Mouse (Mus musculus) adrenal gland, postnatal 36 days (tissue): ENCODE measurements around the gene Setd2. TPM values are rescaled to one million over a fixed set of nuclear protein-coding genes. Genes with fewer than 3 reads are reported as not detected.

ENCODE experiments used
- DNase-seq, 2 experiments: peaks; one replicate each; pipeline ENCODE4 v3.0.0; 2021; ENCODE audit warnings: mixed read lengths in 1 of 2
- total RNA-seq, 2 experiments: library from RNA; stranded (reverse); gene quantifications; 2 replicates each; pipeline ENCODE4 v1.2.3; 2021

The Setd2 gene
- total RNA-seq, 2 experiments from 2014 or later: 66.1 to 71.4 TPM

DNA sequence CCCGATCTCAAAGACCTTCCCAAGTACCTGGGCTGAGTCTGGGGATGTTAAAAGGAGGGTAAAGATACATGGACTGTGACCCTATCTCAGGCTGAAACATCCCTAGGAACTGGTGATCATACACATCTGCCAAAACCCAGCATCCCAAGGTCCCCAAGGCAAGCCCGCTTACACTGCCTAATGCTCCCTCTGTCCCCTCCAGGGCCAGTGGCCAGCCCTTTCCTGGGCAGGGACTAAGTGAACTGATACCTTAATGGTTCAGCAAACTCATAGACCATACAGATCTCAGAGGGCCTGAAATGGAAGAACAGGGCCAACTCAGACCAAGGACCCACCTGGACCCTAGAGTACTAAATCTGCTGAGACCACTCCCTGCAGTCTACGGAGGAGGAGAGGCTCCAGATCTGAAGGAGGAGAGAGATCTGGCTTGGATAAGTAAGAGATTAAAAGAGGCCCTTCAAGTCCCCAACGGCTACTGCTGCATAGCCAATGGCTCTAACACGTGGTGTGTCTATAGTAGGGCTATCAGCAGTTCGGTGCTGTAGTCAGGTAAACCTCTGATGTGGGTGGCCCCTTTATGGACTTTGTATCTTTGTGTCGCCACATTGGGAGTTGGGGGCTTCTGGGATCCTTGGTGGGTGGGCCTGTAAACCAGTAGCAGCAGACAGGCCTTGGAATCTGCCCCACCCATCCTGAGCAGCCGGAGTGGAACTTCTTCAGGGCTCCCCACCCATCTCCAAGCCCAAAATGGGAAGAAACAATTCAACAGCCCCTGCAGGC, 91.2 kb downstream of the Setd2 start:
- DNase-seq: no peak

DNA sequence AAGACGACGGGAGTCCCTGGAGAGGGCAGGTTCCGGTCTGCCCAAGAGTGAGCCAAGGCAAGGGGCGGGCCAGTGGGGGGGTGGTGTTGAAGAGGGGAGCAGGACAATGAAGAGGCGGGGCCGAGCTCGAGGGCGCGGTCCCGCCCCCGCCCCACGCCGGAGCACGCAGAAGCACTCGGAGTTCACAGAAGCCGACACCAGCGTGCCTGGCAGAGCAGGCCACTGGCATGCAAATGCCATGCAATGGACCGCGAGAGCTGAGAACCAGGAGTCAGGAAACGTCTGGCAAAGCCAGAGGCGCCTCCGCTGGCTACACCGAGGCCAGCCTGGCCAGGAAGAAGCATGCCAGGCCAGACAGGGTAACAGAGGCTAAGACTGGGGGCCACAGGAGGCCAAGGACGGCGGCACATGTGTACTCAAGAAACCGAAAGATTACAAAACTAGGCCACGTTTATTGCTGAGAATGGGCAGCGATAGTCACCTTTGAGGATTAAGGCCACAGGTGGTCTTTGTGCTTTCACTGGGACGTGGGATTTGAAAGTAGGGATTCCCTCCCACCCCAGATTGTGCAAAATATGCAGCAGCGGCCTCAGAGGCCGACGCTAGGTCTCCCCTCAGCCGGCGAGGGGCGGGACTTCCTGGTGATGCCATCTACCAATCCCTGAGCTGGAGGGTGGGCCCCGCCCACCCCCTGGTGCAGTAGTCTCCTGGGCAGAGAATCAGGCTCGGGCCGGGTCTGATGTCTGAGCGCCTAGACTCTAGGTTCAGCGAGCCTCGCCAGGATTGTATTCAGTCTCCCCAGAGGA, 92.2 kb downstream of the Setd2 start, which contains the start of gene Nradd:
Gene Nradd (minus strand): TSS at position 92 of the 806 bp plus-strand sequence.
- DNase-seq: peak; percentile 94 to 96

GRCm38 (mm10) chr9:110625350-110625908, 93.0 kb downstream of the Setd2 start:
- DNase-seq: no peak

DNA sequence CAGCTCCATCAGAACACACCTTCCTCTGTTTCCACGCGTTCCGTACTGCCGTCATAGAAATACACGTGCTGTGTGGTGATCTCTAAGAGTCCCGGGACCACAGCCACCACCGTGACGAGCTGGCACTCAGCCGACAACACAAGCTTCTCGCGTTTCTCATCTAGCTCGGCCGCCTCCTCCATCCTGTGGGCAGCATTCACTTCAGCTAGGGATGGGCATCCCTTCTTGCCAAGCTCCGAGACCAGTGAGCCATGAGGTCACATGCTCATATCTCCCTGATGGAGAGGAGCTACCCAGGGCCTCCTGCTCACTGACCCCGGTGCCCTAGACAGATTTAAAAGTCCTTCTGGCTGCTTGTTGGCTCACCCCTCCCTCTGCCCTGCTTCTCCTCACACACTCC, 97.8 kb downstream of the Setd2 start:
- DNase-seq: no peak

- peak; percentile 74 to 85 for DNase-seq
Measured at GRCm38 (mm10) chr9:110631191-110631590, 98.8 kb downstream of the Setd2 start.

GRCm38 (mm10) chr9:110631651-110632275, 99.4 kb downstream of the Setd2 start:
- peak in 1 of 2 experiments; percentile 60 for DNase-seq

DNA sequence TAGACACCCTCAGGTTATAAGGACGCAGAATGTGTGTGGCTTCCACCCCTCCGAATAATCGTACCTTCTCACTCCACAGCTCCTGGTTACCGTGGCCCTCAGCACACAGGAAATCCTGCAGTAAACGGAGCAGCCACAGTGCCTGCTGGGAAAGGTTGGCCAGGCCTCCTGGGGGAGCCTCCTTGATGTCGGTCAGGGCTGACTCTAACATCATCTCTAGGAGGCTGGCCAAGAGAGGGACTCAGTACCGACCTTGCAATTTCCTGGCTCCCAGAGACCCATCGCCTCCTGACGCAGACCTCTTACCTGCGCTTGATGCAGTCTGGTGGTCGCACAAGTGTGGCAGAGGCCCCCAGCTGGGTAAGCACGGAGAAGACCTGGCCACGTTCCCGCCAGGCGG, 100.3 kb downstream of the Setd2 start:
- DNase-seq: peak in 1 of 2 experiments; percentile 57

DNA sequence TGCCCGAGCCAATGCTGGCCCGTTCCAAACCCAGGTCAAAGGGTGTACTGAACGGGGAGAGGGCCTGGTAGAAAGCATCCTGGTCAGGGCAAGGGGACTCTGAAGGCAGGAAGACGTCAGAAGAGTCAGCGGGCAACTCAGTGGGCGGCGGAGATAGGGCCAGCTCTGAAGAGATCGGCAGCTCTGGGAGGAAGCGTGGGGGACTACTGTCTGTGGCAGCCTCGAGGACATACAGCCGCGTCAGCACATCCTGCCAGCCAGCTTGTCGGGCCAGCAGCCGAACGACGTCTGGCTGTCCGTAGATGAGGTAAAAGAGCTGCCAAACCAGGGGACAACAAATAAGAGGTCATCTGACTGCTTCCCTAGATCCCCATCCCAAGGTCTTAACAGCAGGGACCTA, 101.5 kb downstream of the Setd2 start:
- DNase-seq: no peak

- DNase-seq: peak; percentile 92 to 95
Measured at GRCm38 (mm10) chr9:110635225-110635624, 102.8 kb downstream of the Setd2 start.

GRCm38 (mm10) chr9:110638611-110639021, 106.2 kb downstream of the Setd2 start:
- DNase-seq: no peak

GRCm38 (mm10) chr9:110641006-110641405, 108.6 kb downstream of the Setd2 start:
- DNase-seq: no peak

- DNase-seq: no peak
Measured at GRCm38 (mm10) chr9:110642812-110643524, 110.6 kb downstream of the Setd2 start.

DNA sequence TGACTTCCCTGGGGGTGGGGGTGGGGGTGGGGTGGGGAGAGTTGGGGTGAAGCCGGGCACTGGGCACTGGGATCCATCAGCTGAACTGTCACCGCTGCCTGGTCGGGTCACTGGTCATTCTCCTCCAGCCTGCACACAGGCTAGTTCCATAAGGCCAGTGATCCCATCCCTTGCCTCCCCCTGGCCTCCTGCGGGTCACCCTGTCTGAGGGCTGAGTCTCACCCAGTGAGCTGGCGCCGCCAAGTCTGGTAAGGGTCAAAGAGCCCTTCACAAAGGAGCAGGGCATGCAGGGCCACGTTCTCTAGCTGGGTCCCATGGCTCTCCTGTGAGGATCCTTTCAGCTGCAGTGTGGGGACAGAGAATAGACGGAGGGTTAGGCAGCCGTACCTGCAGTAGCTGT, 111.4 kb downstream of the Setd2 start:
- no peak for DNase-seq

DNA sequence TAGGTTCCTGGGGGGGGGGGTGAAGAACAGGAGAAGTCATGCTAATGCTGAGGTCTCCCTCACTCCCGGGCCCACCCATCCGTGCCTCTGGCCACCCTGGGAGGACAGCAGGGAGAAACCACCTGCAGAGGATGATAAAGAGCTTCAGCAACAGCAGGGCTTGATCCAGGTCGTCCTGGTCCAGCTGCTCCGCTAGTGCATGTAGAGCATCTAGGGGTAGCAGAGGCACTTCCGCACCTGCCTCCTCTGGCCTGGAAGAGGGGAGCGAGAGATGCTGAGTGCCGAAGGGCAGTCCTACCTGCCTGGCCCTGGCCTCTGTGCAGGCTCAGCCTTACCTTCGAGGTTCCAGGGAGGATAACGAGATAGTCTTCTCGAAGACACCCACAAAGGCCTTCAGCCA, 111.9 kb downstream of the Setd2 start:
- no peak for DNase-seq

DNA sequence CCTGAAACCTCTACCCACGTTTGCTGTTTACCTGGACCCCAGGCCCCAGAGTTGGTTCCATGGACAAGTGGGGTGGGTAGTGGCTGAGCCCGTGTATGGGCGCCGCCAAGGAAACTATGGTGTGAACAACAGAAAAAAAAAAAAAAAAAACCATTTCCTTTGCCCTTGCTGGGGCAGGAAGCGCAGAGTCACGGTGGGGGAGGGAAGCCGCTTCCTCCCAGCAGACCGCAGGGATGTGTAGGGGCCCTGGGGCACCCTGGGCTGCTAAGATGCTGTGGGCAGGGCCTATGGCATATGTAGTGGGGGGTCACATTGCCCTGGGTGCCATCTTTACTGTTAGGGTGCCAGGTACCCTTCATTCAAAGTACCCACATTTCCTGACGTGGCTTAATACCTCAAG, 112.8 kb downstream of the Setd2 start:
- DNase-seq: peak in 1 of 2 experiments; percentile 51

DNA sequence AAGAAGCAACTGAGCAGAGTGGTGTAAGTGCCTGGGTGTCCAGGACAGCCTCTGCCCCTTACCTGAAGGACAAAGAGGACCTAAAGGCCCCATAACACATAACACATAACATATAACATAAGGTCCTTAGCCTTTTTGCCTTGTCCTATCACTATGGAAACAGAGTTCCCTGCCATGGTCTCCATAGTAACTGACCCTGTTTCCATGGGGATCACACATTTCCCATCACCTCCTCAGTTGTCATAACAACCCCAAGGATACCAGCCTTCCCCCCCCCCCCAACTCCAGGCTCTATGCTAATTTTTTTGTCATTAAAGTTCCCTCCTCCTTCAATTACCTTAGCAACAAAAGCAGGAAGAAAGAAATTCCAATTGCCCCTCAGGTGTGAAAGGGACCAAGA, 117.4 kb downstream of the Setd2 start:
- no peak for DNase-seq

DNA sequence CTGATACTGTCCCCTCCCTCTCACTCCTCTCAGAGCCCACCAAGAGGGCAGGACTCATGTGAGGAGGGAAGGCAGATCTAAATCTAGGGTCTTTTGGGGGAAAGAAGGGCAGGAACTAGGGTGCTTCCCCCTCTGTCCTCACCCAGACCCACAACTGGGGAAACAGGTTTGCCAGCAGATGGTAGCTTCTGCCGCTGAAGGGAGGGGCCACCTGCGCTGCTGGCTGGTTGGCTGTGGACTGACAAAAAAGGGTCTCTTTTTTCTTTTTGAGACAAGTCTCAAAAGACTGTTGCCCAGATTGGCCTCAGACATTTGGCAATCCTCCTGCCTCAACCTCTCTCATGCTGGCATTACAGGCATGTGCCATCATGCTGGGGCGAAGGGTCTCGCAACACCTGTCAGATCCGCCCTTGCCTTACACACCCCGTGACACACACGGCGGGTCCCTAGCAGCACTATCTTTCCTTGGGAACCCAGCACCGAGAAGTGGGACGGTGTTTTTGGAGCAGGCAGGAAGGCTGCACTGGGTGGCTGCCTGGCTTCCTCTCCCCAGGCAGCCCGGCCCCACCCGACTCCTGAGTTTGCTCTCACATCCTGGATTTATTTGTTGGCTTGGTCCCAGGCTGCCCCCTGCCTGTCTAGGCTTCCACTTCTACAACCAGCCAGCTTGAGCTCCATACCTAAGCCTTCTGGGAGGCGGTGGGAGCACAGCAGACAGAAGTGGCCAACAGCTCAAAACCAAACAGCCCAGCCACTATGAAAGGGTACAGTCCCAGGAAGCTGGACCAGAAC, 119.7 kb downstream of the Setd2 start:
- DNase-seq: peak; percentile 37 to 64

- DNase-seq: no peak
Measured at GRCm38 (mm10) chr9:110652963-110653654, 120.7 kb downstream of the Setd2 start.

- DNase-seq: peak; percentile 98
Measured at GRCm38 (mm10) chr9:110653655-110654461, 121.5 kb downstream of the Setd2 start, which contains the start of gene Nbeal2. TSS of gene Nbeal2 (minus strand) at chr9:110654161.
